Mouse (Mus musculus) MEL (cell line): ENCODE data around the gene Spata1. TPM values are rescaled to one million over a fixed set of nuclear protein-coding genes. Genes with fewer than 3 reads are reported as not detected.

Experiments used
- DNase-seq: peaks from one replicate; pipeline ENCODE4 v3.0.0; 2011; ENCODE audit warnings: low read depth, low spot score
- H3K27ac ChIP-seq: 2 replicates; pipeline ENCODE4 v1.5.1; 2012; ENCODE audit warnings: low read depth, mild to moderate bottlenecking, control low read depth, low read length, moderate library complexity; ENCODE audit not compliant: control insufficient read depth
- H3K27me3 ChIP-seq, 2 experiments: fragments of 150-350 bp in 1 of 2; sonication (generic) in 1 of 2; 2 replicates each; pipeline ENCODE4 v1.6.1; 2012; ENCODE audit warnings: low read length in 2 of 2, mild to moderate bottlenecking in 2 of 2, improper control_type of control experiment in 1 of 2, moderate library complexity in 1 of 2; ENCODE audit not compliant: insufficient read depth in 2 of 2, control insufficient read depth in 1 of 2
- H3K36me3 ChIP-seq, 2 experiments: 2 replicates each; pipeline ENCODE4 v1.6.1; 2012 to 2014; ENCODE audit warnings: low read length in 2 of 2, improper control_type of control experiment in 1 of 2, inconsistent platforms in 1 of 2, mild to moderate bottlenecking in 1 of 2; ENCODE audit not compliant: insufficient read depth in 2 of 2, control insufficient read depth in 1 of 2
- H3K4me1 ChIP-seq, 2 experiments: fragments of 150-350 bp in 1 of 2; sonication (generic) in 1 of 2; 2 replicates each; pipeline ENCODE4 v1.6.1; 2012; ENCODE audit warnings: low read length in 2 of 2, improper control_type of control experiment in 1 of 2, mild to moderate bottlenecking in 1 of 2; ENCODE audit not compliant: insufficient read depth in 2 of 2, control insufficient read depth in 1 of 2
- H3K4me3 ChIP-seq, 2 experiments: fragments of 150-350 bp in 1 of 2; sonication (generic) in 1 of 2; 2 replicates each; pipeline ENCODE4 v1.5.1; 2012; ENCODE audit warnings: low read depth in 2 of 2, low read length in 2 of 2, mild to moderate bottlenecking in 2 of 2, moderate library complexity in 2 of 2, control low read depth in 1 of 2, improper control_type of control experiment in 1 of 2; ENCODE audit not compliant: control insufficient read depth in 1 of 2, insufficient read depth in 1 of 2
- H3K79me2 ChIP-seq: 2 replicates; pipeline ENCODE4 v1.6.1; 2012; ENCODE audit warnings: mild to moderate bottlenecking, low read length, moderate library complexity; ENCODE audit not compliant: control insufficient read depth, poor library complexity, insufficient read depth
- H3K9ac ChIP-seq: 2 replicates; pipeline ENCODE4 v1.6.1; 2012; ENCODE audit warnings: low read depth, mild to moderate bottlenecking, control low read depth, low read length, moderate library complexity; ENCODE audit not compliant: control insufficient read depth, poor library complexity, severe bottlenecking
- H3K9me3 ChIP-seq: fragments of 150-350 bp; sonication (generic); replicated peaks from 2 replicates; pipeline ENCODE4 v1.6.1; 2012; ENCODE audit warnings: mild to moderate bottlenecking, low read length, improper control_type of control experiment, moderate library complexity; ENCODE audit not compliant: insufficient read depth
- CHD1 ChIP-seq: IDR thresholded peaks from 2 replicates; pipeline ENCODE4 v1.6.1; 2012; ENCODE audit warnings: low read depth, mild to moderate bottlenecking, inconsistent platforms, low read length, improper control_type of control experiment
- CTCF ChIP-seq, 3 experiments: IDR thresholded peaks in 2 of 3; conservative IDR thresholded peaks in 1 of 3; 2 replicates each; pipeline ENCODE4 v1.5.1; 2011 to 2012; ENCODE audit warnings: low read length in 3 of 3, low read depth in 2 of 3, mild to moderate bottlenecking in 2 of 3, improper control_type of control experiment in 1 of 3, inconsistent platforms in 1 of 3, mixed read lengths in 1 of 3, moderate library complexity in 1 of 3; ENCODE audit not compliant: control insufficient read depth in 1 of 3, insufficient read depth in 1 of 3, poor library complexity in 1 of 3, severe bottlenecking in 1 of 3
- E2F4 ChIP-seq: IDR thresholded peaks from 2 replicates; pipeline ENCODE4 v1.6.1; 2011; ENCODE audit warnings: low read depth, low read length, improper control_type of control experiment, borderline replicate concordance
- ETS1 ChIP-seq: IDR thresholded peaks from 2 replicates; pipeline ENCODE4 v1.6.1; 2012; ENCODE audit warnings: low read depth, mild to moderate bottlenecking, inconsistent platforms, low read length, improper control_type of control experiment, moderate library complexity
- GABPA ChIP-seq: IDR thresholded peaks from 2 replicates; pipeline ENCODE4 v1.6.1; 2012; ENCODE audit warnings: low read depth, mild to moderate bottlenecking, inconsistent platforms, low read length, improper control_type of control experiment, moderate library complexity
- GATA1 ChIP-seq: IDR thresholded peaks from 2 replicates; pipeline ENCODE4 v1.6.1; 2011; ENCODE audit warnings: low read depth, low read length, improper control_type of control experiment
- JUND ChIP-seq: IDR thresholded peaks from 2 replicates; pipeline ENCODE4 v1.6.1; 2011; ENCODE audit warnings: low read depth, mild to moderate bottlenecking, improper control_type of control experiment, low read length
- KAT2A ChIP-seq: conservative IDR thresholded peaks from 2 replicates; pipeline ENCODE4 v1.6.1; 2012; ENCODE audit warnings: low read depth, low read length, improper control_type of control experiment, inconsistent platforms
- MAX ChIP-seq: IDR thresholded peaks from 2 replicates; pipeline ENCODE4 v1.6.1; 2011; ENCODE audit warnings: low read length, improper control_type of control experiment
- MEF2A ChIP-seq: IDR thresholded peaks from 2 replicates; pipeline ENCODE4 v1.6.1; 2014; ENCODE audit warnings: low read depth, mild to moderate bottlenecking, inconsistent platforms, low read length, improper control_type of control experiment; ENCODE audit not compliant: poor library complexity, insufficient replicate concordance, severe bottlenecking; ENCODE audit errors: extremely low read depth
- MXI1 ChIP-seq: IDR thresholded peaks from 2 replicates; pipeline ENCODE4 v1.6.1; 2011; ENCODE audit warnings: mild to moderate bottlenecking, low read depth, low read length, improper control_type of control experiment
- NELFE ChIP-seq: IDR thresholded peaks from 2 replicates; pipeline ENCODE4 v1.6.1; 2011; ENCODE audit warnings: low read depth, low read length, improper control_type of control experiment
- NRF1 ChIP-seq: IDR thresholded peaks from 2 replicates; pipeline ENCODE4 v1.6.1; 2014; ENCODE audit warnings: low read depth, mild to moderate bottlenecking, inconsistent platforms, low read length, improper control_type of control experiment, moderate library complexity; ENCODE audit not compliant: poor library complexity, insufficient read depth, severe bottlenecking
- POLR2A ChIP-seq, 2 experiments: IDR thresholded peaks; 2 replicates each; pipeline ENCODE4 v1.6.1; 2011 to 2012; ENCODE audit warnings: low read length in 2 of 2, mild to moderate bottlenecking in 2 of 2, control low read depth in 1 of 2, improper control_type of control experiment in 1 of 2, low read depth in 1 of 2, moderate library complexity in 1 of 2; ENCODE audit not compliant: control insufficient read depth in 1 of 2, insufficient read depth in 1 of 2, poor library complexity in 1 of 2
- POLR2AphosphoS2 ChIP-seq: IDR thresholded peaks from 2 replicates; pipeline ENCODE4 v1.6.1; 2011; ENCODE audit warnings: low read length, improper control_type of control experiment
- RCOR1 ChIP-seq: IDR thresholded peaks from 2 replicates; pipeline ENCODE4 v1.6.1; 2012; ENCODE audit warnings: low read depth, mild to moderate bottlenecking, inconsistent platforms, low read length, improper control_type of control experiment
- TCF12 ChIP-seq: IDR thresholded peaks from 2 replicates; pipeline ENCODE4 v1.6.1; 2014; ENCODE audit warnings: low read depth, mild to moderate bottlenecking, inconsistent platforms, low read length, improper control_type of control experiment, moderate library complexity
- USF1 ChIP-seq: IDR thresholded peaks from 2 replicates; pipeline ENCODE4 v1.6.1; 2014; ENCODE audit warnings: low read depth, mild to moderate bottlenecking, inconsistent platforms, low read length, improper control_type of control experiment, moderate library complexity
- USF2 ChIP-seq, 2 experiments: IDR thresholded peaks; 2 replicates each; pipeline ENCODE4 v1.6.1; 2011 to 2012; ENCODE audit warnings: improper control_type of control experiment in 2 of 2, low read length in 2 of 2, borderline replicate concordance in 1 of 2, inconsistent platforms in 1 of 2, low read depth in 1 of 2, mild to moderate bottlenecking in 1 of 2; ENCODE audit not compliant: insufficient read depth in 1 of 2
- ZNF384 ChIP-seq: IDR thresholded peaks from 2 replicates; pipeline ENCODE4 v1.6.1; 2012; ENCODE audit warnings: low read depth, mild to moderate bottlenecking, inconsistent platforms, low read length, improper control_type of control experiment
- polyA plus RNA-seq, 2 experiments: library from polyadenylated mRNA; stranded (reverse) in 1 of 2; unstranded in 1 of 2; fragments of >175 nt in 1 of 2; fragments of >200 nt in 1 of 2; gene quantifications; 2 replicates each; pipeline versions ENCODE4 v1.2.1 to v1.2.4; 2012; ENCODE audit warnings: low replicate concordance in 2 of 2, low read depth in 1 of 2; ENCODE audit not compliant: insufficient read length in 2 of 2, insufficient read depth in 1 of 2, missing spikeins in 1 of 2
- total RNA-seq: library from RNA; depleted of rRNA; stranded (reverse); fragments of 300-350 nt; gene quantifications from 2 replicates; pipeline ENCODE4 v1.2.3, GENCODE M21; 2012; rRNA removed

Gene Spata1
- total and polyA plus RNA-seq, 3 experiments = 1.1 to 1.9 TPM; not detected in 1

- H3K79me2 ChIP-seq = peaks cover 65% of the 10 kb centered on the region
- H3K4me1 ChIP-seq = peaks cover 4 to 19% of the 10 kb centered on the region in 2 experiments
- no peak overlapping the region for H3K4me3 ChIP-seq
- H3K36me3 ChIP-seq = peaks cover 3 to 15% of the 10 kb centered on the region in 2 experiments
- H3K27me3 ChIP-seq = no peaks in the 10 kb centered on the region
- no peaks in the 10 kb centered on the region for H3K9me3 ChIP-seq
- DNase-seq = no peak
- TF ChIP-seq POLR2AphosphoS2 (no peak), TCF12 (no peak), GABPA (no peak), MAX (no peak), CTCF (IDR thresholded peaks at IDR 0.05 in 2 of 3, conservative IDR thresholded peaks at IDR 0.05 in 1 of 3; ENCODE audit: control insufficient read depth in 1 of 3, insufficient read depth in 1 of 3, low read depth in 2 of 3, low read length in 3 of 3, poor library complexity in 1 of 3, severe bottlenecking in 1 of 3) (no peak), GATA1 (no peak), ETS1 (no peak)
- no peak overlapping the region for H3K9ac ChIP-seq
- H3K27ac ChIP-seq = no peak overlapping the region
Observed at GRCm38 (mm10) chr3:146412008-146412407, 87.5 kb downstream of the Spata1 start.

GRCm38 (mm10) chr3:146410114-146410513 is 89.4 kb downstream of the Spata1 start:
- H3K27ac ChIP-seq = peak overlapping the region; percentile 25; the same call in 1 of the 2 replicates
- H3K9ac ChIP-seq = no peak overlapping the region
- peaks cover 71% of the 10 kb centered on the region for H3K79me2 ChIP-seq
- H3K4me1 ChIP-seq = peaks cover 3 to 16% of the 10 kb centered on the region in 2 experiments
- H3K9me3 ChIP-seq = no peaks in the 10 kb centered on the region
- H3K4me3 ChIP-seq = no peak overlapping the region
- H3K27me3 ChIP-seq = no peaks in the 10 kb centered on the region
- DNase-seq = peak; percentile 57
- no peak for TF ChIP-seq ZNF384
- TF ChIP-seq POLR2A (IDR thresholded peaks at IDR 0.05; ENCODE audit: control insufficient read depth in 1 of 2, insufficient read depth in 1 of 2, low read depth in 1 of 2, low read length in 2 of 2, poor library complexity in 1 of 2) = no peak
- no peak for TF ChIP-seq RCOR1
- no peak for TF ChIP-seq NELFE
- no peak for TF ChIP-seq CHD1
- TF ChIP-seq KAT2A = no peak
- TF ChIP-seq MEF2A = no peak
- TF ChIP-seq MXI1 = no peak
- no peak for TF ChIP-seq NRF1
- TF ChIP-seq E2F4 = no peak
- TF ChIP-seq GATA1 = no peak
- TF ChIP-seq USF2 (IDR thresholded peaks at IDR 0.05; ENCODE audit: borderline replicate concordance in 1 of 2, insufficient read depth in 1 of 2, low read depth in 1 of 2, low read length in 2 of 2) = no peak
- TF ChIP-seq JUND = no peak
- no peak for TF ChIP-seq USF1
- no peak for TF ChIP-seq MAX
- H3K36me3 ChIP-seq = peaks cover 3 to 17% of the 10 kb centered on the region in 2 experiments

Other genes with a start within 250 kb of the Spata1 start
- gene Ssx2ip, start 95.1 kb downstream of the Spata1 start, total RNA-seq = 52.1 and 54.8 TPM in 2 replicates
- gene Ssx2ip, start 95.1 kb downstream of the Spata1 start, polyA plus RNA-seq = 100 to 1,000 TPM in 1 of 2 experiments, 10 to 100 TPM in 1; 70.0 to 270 TPM
- 3.2 and 3.7 TPM in 2 replicates for gene Ctbs, start 50.0 kb downstream of the Spata1 start, total RNA-seq
- gene Ctbs, start 50.0 kb downstream of the Spata1 start, polyA plus RNA-seq = 1 to 10 TPM in 1 of 2 experiments, not detected in 1; 5.1 TPM
- gene Gng5, start 54 bp upstream of the Spata1 start, total RNA-seq = 186 and 193 TPM in 2 replicates
- 1,000 to 10,000 TPM in 1 of 2 experiments, 100 to 1,000 TPM in 1; 266 to 2,226 TPM for gene Gng5, start 54 bp upstream of the Spata1 start, polyA plus RNA-seq
- 68.3 and 72.3 TPM in 2 replicates for gene Rpf1, start 21.7 kb upstream of the Spata1 start, total RNA-seq
- 100 to 1,000 TPM in 1 of 2 experiments, 10 to 100 TPM in 1; 73.6 to 369 TPM for gene Rpf1, start 21.7 kb upstream of the Spata1 start, polyA plus RNA-seq
- gene Uox, start 70.7 kb upstream of the Spata1 start, total RNA-seq = not detected in 2 replicates
- gene Uox, start 70.7 kb upstream of the Spata1 start, polyA plus RNA-seq = not detected
- not detected in 2 replicates for gene Dnase2b, start 115.8 kb upstream of the Spata1 start, total RNA-seq
- not detected for gene Dnase2b, start 115.8 kb upstream of the Spata1 start, polyA plus RNA-seq
- gene 4930503B20Rik, start 151.6 kb upstream of the Spata1 start, total RNA-seq = 0.08 TPM in 1 of 2 replicates, not detected in the other
- gene 4930503B20Rik, start 151.6 kb upstream of the Spata1 start, polyA plus RNA-seq = not detected
- 1.1 and 1.9 TPM in 2 replicates for gene Samd13, start 185.8 kb upstream of the Spata1 start, total RNA-seq
- 1 to 10 TPM in 1 of 2 experiments, not detected in 1; 1.2 TPM for gene Samd13, start 185.8 kb upstream of the Spata1 start, polyA plus RNA-seq